Mouse (Mus musculus): ENCODE data around the gene Arf1.

The Arf1 gene

GRCm38 (mm10) chr11:59192059-59192386 lies 36.0 kb downstream of the Arf1 start, which contains the start of gene Guk1:
Guk1 (minus strand) TSS chr11:59192212.
- no peak for DNase-seq (ENCODE audit: low spot score in 2 of 2)

- peak; percentile 75 to 84 for DNase-seq (ENCODE audit: low spot score in 2 of 2)
Measured at GRCm38 (mm10) chr11:59191231-59192058, 36.6 kb downstream of the Arf1 start.

GRCm38 (mm10) chr11:59187706-59188105 lies 40.4 kb downstream of the Arf1 start:
- DNase-seq (ENCODE audit: low spot score in 2 of 2): no peak

GRCm38 (mm10) chr11:59185490-59185889 lies 42.6 kb downstream of the Arf1 start:
- DNase-seq (ENCODE audit: low spot score in 2 of 2): no peak

- DNase-seq (ENCODE audit: low spot score in 2 of 2): peak in 1 of 2 experiments; percentile 60
Measured at GRCm38 (mm10) chr11:59183821-59184220, 44.2 kb downstream of the Arf1 start.

- no peak for DNase-seq (ENCODE audit: low spot score in 2 of 2)
Measured at GRCm38 (mm10) chr11:59182864-59183331, 45.2 kb downstream of the Arf1 start, which contains the start of gene Gjc2. Gjc2 (minus strand) TSS chr11:59183213.

- DNase-seq (ENCODE audit: low spot score in 2 of 2): no peak
Measured at GRCm38 (mm10) chr11:59176921-59177320, 51.1 kb downstream of the Arf1 start.

GRCm38 (mm10) chr11:59176475-59176874 lies 51.6 kb downstream of the Arf1 start:
- DNase-seq (ENCODE audit: low spot score in 2 of 2): no peak

GRCm38 (mm10) chr11:59174189-59174838 lies 53.8 kb downstream of the Arf1 start:
- no peak for DNase-seq (ENCODE audit: low spot score in 2 of 2)

GRCm38 (mm10) chr11:59170549-59170948 lies 57.5 kb downstream of the Arf1 start:
- no peak for DNase-seq (ENCODE audit: low spot score in 2 of 2)

GRCm38 (mm10) chr11:59169807-59170206 lies 58.3 kb downstream of the Arf1 start:
- DNase-seq (ENCODE audit: low spot score in 2 of 2): no peak

- no peak for DNase-seq (ENCODE audit: low spot score in 2 of 2)
Measured at GRCm38 (mm10) chr11:59165616-59166241, 62.3 kb downstream of the Arf1 start.

- peak; percentile 65 to 68 for DNase-seq (ENCODE audit: low spot score in 2 of 2)
Measured at GRCm38 (mm10) chr11:59164384-59164783, 63.7 kb downstream of the Arf1 start.

GRCm38 (mm10) chr11:59163255-59164236 lies 64.5 kb downstream of the Arf1 start, which contains the start of gene Iba57:
Iba57 (minus strand) TSS chr11:59163739.
- peak; percentile 92 to 94 for DNase-seq (ENCODE audit: low spot score in 2 of 2)

GRCm38 (mm10) chr11:59162443-59163254 lies 65.4 kb downstream of the Arf1 start:
- no peak for DNase-seq (ENCODE audit: low spot score in 2 of 2)
